Comparison of ENCODE assay signal across 19 mouse cellular contexts in genomic region chr12:17712571-17712970, GRCm38 (mm10). TPM values are rescaled to one million over a fixed set of nuclear protein-coding genes. Genes with fewer than 3 reads are reported as not detected.
DNase-seq lines count a peak whose midpoint lies in the region; ATAC-seq and TF ChIP-seq lines count a peak whose summit lies in the region.
"Had no signal": no experiment of that assay in that cellular context is flagged by ENCODE, and none has a peak within 500 bp of the region (broad histone marks: within the 10 kb centered on the region; RNA-seq: fewer than 3 reads in every experiment).

No protein-coding gene starts in this region.

- H3K9me3 ChIP-seq in forebrain, embryonic 14.5 days (replicated peaks; ENCODE audit: control insufficient read depth, low read length), result no peaks in the 10 kb centered on the region
- H3K9me3 ChIP-seq: forebrain, embryonic 13.5 days; midbrain, embryonic 10.5 days had no signal

- H3K4me1 ChIP-seq in bone marrow macrophage, adult 2 months (ENCODE audit: control insufficient read depth, insufficient read depth, low read length), result peaks cover 70% of the 10 kb centered on the region
- H3K4me1 ChIP-seq in forebrain, embryonic 14.5 days (ENCODE audit: control insufficient read depth, insufficient read depth, low read length), result peaks cover 10% of the 10 kb centered on the region

- TF ChIP-seq CTCF in bone marrow macrophage, adult 2 months (IDR thresholded peaks at IDR 0.05; ENCODE audit: low read depth, low read length), result no peak

- ATAC-seq in common myeloid progenitor, adult 5-6 weeks (replicated peaks; ENCODE audit: low read depth, poor library complexity, severe bottlenecking), result 0 out of 2 replicates have a peak, but pooled peaks have one; percentile 7
- no peak for ATAC-seq in forebrain, embryonic 14.5 days
- ATAC-seq: CD4-positive, CD25-positive, alpha-beta regulatory T cell, adult 4 months; forebrain, embryonic 13.5 days; inflammation-experienced regulatory T-cells, adult 6 months had no signal

- H3K4me3 ChIP-seq in bone marrow macrophage, adult 2 months (ENCODE audit: insufficient read depth, low read length), result no peak overlapping the region
- H3K4me3 ChIP-seq in forebrain, embryonic 14.5 days (ENCODE audit: low read depth, low read length), result no peak overlapping the region
- H3K4me3 ChIP-seq: forebrain, embryonic 13.5 days; gastrocnemius, adult 2 months; heart, adult 2 months; midbrain, embryonic 10.5 days had no signal

- H3K27ac ChIP-seq in bone marrow macrophage, adult 2 months (ENCODE audit: insufficient read depth, low read depth, low read length), result peak overlapping the region; percentile 48
- H3K27ac ChIP-seq in forebrain, embryonic 14.5 days (ENCODE audit: low read depth, low read length), result no peak overlapping the region
- H3K27ac ChIP-seq: forebrain, embryonic 13.5 days; gastrocnemius, adult 2 months; heart, adult 2 months; midbrain, embryonic 10.5 days had no signal

- no peaks in the 10 kb centered on the region for H3K27me3 ChIP-seq in forebrain, embryonic 14.5 days (replicated peaks; ENCODE audit: control insufficient read depth, insufficient read depth, low read length)
- H3K27me3 ChIP-seq: forebrain, embryonic 13.5 days had no signal

- no peak overlapping the region for H3K4me2 ChIP-seq in forebrain, embryonic 14.5 days (ENCODE audit: low read length)
- H3K4me2 ChIP-seq: forebrain, embryonic 13.5 days had no signal

- DNase-seq in cerebellum, adult 11 months, result peak; percentile 54
- no peak for DNase-seq in cerebellum, adult 8-10 months
- peak; percentile 47 to 56 for DNase-seq in left cerebral cortex, postnatal 14 days (ENCODE audit: low spot score in 2 of 2)
- no peak for DNase-seq in left cerebral cortex, postnatal 10 days (ENCODE audit: extremely low spot score in 1 of 2, low spot score in 2 of 2)
- no peak for DNase-seq in forebrain, embryonic 14.5 days (ENCODE audit: low spot score)
- no peak for DNase-seq in kidney, adult 9 months
- DNase-seq: adrenal gland, postnatal 36 days; gastrocnemius, adult 2 months; heart, adult 2 months; liver, postnatal 0 days; retina, postnatal 1 day; thymus, postnatal 25 days had no signal

- intact Hi-C loops in left cerebral cortex, postnatal 14 days (cut with DNase I), result no loop called here
- intact Hi-C loops in left cerebral cortex, postnatal 10 days (cut with DNase I), result no loop called here

- H3K36me3 ChIP-seq in forebrain, embryonic 14.5 days (ENCODE audit: control insufficient read depth, insufficient read depth, low read length), result no peaks in the 10 kb centered on the region
- H3K36me3 ChIP-seq: G1E had no signal

- TF ChIP-seq POLR2A in bone marrow macrophage, adult 2 months (IDR thresholded peaks at IDR 0.05; ENCODE audit: borderline replicate concordance, low read depth, low read length), result no peak

- WGBS in forebrain, embryonic 14.5 days, result 59% methylated on average over 1 of the region's 1 CpGs

- H3K9ac ChIP-seq in forebrain, embryonic 14.5 days (ENCODE audit: low read length), result no peak overlapping the region
- H3K9ac ChIP-seq: forebrain, embryonic 13.5 days; liver, postnatal 0 days had no signal

RNA-seq across cellular contexts. Expression of gene Hpcal1, which starts 21.9 kb away (rescaled TPM):
- total RNA-seq in left cerebral cortex, postnatal 14 days (2021), result 10 to 100 TPM; 53.6 to 82.5 TPM
- total RNA-seq in left cerebral cortex, postnatal 10 days (2021), result 10 to 100 TPM; 54.8 to 66.9 TPM
- 169 and 178 TPM in 2 replicates for polyA plus RNA-seq in bone marrow macrophage, adult 2 months (2012; ENCODE audit: insufficient read depth, insufficient read length, missing spikeins)
- total RNA-seq in common myeloid progenitor, adult 5-6 weeks (2017), result 14.7 and 14.8 TPM in 2 replicates
- 33.3 and 40.0 TPM in 2 replicates for polyA plus RNA-seq in forebrain, embryonic 14.5 days (2014; fragmentation: Nextera tagmentation; extraction: Ambion mirVana)
- total RNA-seq: G1E had no signal
- polyA plus RNA-seq: G1E had no signal

Comparison
In these comparisons a context has a peak if more than half of its experiments do, and no peak if none do; other contexts are left out.
1. DNase-seq: peak in cerebellum, adult 11 months (single experiment) and left cerebral cortex, postnatal 14 days (2 of 2); none in cerebellum, adult 8-10 months (single experiment), left cerebral cortex, postnatal 10 days (0 of 2), forebrain, embryonic 14.5 days (single experiment) and kidney, adult 9 months (single experiment).